In genomic region chr14:20340866-20341265, GRCm38 (mm10) we compare ENCODE assay signal across 13 mouse cellular contexts. TPM values are rescaled to one million over a fixed set of nuclear protein-coding genes. Genes with fewer than 3 reads are reported as not detected.
A peak's percentile ranks its signal among the peaks of the same experiment; 100 is the strongest.
DNase-seq lines count a peak whose midpoint lies in the region; ATAC-seq and TF ChIP-seq lines count a peak whose summit lies in the region.
"Had no signal": no experiment of that assay in that cellular context is flagged by ENCODE, and none has a peak within 500 bp of the region (broad histone marks: within the 10 kb centered on the region; RNA-seq: fewer than 3 reads in every experiment).

No protein-coding gene starts in this region.

- H3K4me2 ChIP-seq in liver, embryonic 11.5 days: peak overlapping the region; percentile 34; the same call in 1 of the 2 replicates
- H3K4me2 ChIP-seq: forebrain, embryonic 15.5 days; midbrain, embryonic 13.5 days; neural tube, embryonic 15.5 days had no signal

- WGBS in liver, embryonic 11.5 days: 70% methylated on average over 7 of the region's 7 CpGs

- TF ChIP-seq CTCF in layer of hippocampus, adult 2 months (conservative IDR thresholded peaks at IDR 0.05): no peak

- ATAC-seq in megakaryocyte, adult 5-6 weeks (ENCODE audit: poor library complexity, severe bottlenecking): no peak
- peak; percentile 68 for ATAC-seq in activated CD4-positive, CD25-positive, alpha-beta regulatory T cell, adult 4 months
- no peak for ATAC-seq in liver, embryonic 11.5 days (replicated peaks; ENCODE audit: low FRiP score)
- ATAC-seq: forebrain, embryonic 15.5 days; midbrain, embryonic 13.5 days had no signal

- no peak for DNase-seq in liver, embryonic 11.5 days (ENCODE audit: low spot score)
- DNase-seq in spleen, postnatal 4 days (ENCODE audit: low spot score in 2 of 2): peak; percentile 50 to 80
- no peak for DNase-seq in adrenal gland, postnatal 4 days (ENCODE audit: low spot score in 2 of 2)
- DNase-seq in left cerebral cortex, adult 9 months (ENCODE audit: low spot score in 2 of 2): no peak
- DNase-seq in layer of hippocampus, adult 2 months (ENCODE audit: low spot score in 2 of 2): no peak
- DNase-seq: layer of hippocampus, adult 9-11 months; right cerebral cortex, postnatal 4 days had no signal

- peaks cover 81% of the 10 kb centered on the region for H3K36me3 ChIP-seq in megakaryocyte, embryonic 14.5 days (replicated peaks; ENCODE audit: low read length)
- peaks cover 30% of the 10 kb centered on the region for H3K36me3 ChIP-seq in liver, embryonic 11.5 days (ENCODE audit: control insufficient read depth, insufficient read depth, low read length)

- peak overlapping the region; percentile 59 for H3K4me3 ChIP-seq in megakaryocyte, embryonic 14.5 days (replicated peaks)
- H3K4me3 ChIP-seq in liver, embryonic 11.5 days (ENCODE audit: low read depth, low read length): no peak overlapping the region
- no peak overlapping the region for H3K4me3 ChIP-seq in layer of hippocampus, adult 2 months
- H3K4me3 ChIP-seq: forebrain, embryonic 15.5 days; midbrain, embryonic 13.5 days; neural tube, embryonic 15.5 days had no signal

- peaks cover 42% of the 10 kb centered on the region for H3K4me1 ChIP-seq in megakaryocyte, embryonic 14.5 days
- H3K4me1 ChIP-seq in liver, embryonic 11.5 days (replicated peaks; ENCODE audit: control insufficient read depth, insufficient read depth, low read length): no peaks in the 10 kb centered on the region

- H3K27me3 ChIP-seq in megakaryocyte, embryonic 14.5 days (replicated peaks): no peaks in the 10 kb centered on the region
- H3K27me3 ChIP-seq in liver, embryonic 11.5 days (replicated peaks; ENCODE audit: control insufficient read depth, insufficient read depth, low read length): no peaks in the 10 kb centered on the region
- H3K27me3 ChIP-seq: forebrain, embryonic 15.5 days; midbrain, embryonic 13.5 days; neural tube, embryonic 15.5 days had no signal

- no peak overlapping the region for H3K9ac ChIP-seq in liver, embryonic 11.5 days (ENCODE audit: low read depth, low read length)
- H3K9ac ChIP-seq: forebrain, embryonic 15.5 days; midbrain, embryonic 13.5 days; neural tube, embryonic 15.5 days had no signal

- H3K9me3 ChIP-seq in megakaryocyte, embryonic 14.5 days: no peaks in the 10 kb centered on the region
- no peaks in the 10 kb centered on the region for H3K9me3 ChIP-seq in liver, embryonic 11.5 days (ENCODE audit: control insufficient read depth, low read length)
- H3K9me3 ChIP-seq: forebrain, embryonic 15.5 days; midbrain, embryonic 13.5 days; neural tube, embryonic 15.5 days had no signal

- no peak overlapping the region for H3K27ac ChIP-seq in liver, embryonic 11.5 days (ENCODE audit: low read depth, low read length)
- H3K27ac ChIP-seq in layer of hippocampus, adult 2 months: no peak overlapping the region
- H3K27ac ChIP-seq: forebrain, embryonic 15.5 days; midbrain, embryonic 13.5 days; neural tube, embryonic 15.5 days had no signal

RNA-seq across cellular contexts. Expression of gene Ecd, which starts 7.1 kb away (rescaled TPM):
- polyA plus RNA-seq in megakaryocyte, embryonic 14.5 days (2012; ENCODE audit: insufficient read depth, low replicate concordance): 1.1 and 13.8 TPM in 2 replicates
- total RNA-seq in megakaryocyte, adult 5-6 weeks (2015): 22.5 and 24.4 TPM in 2 replicates
- total RNA-seq in megakaryocyte, adult 5-6 weeks (2017): 35.9 and 39.0 TPM in 2 replicates
- 10 to 100 TPM; 59.5 to 69.5 TPM for polyA plus RNA-seq in activated CD4-positive, CD25-positive, alpha-beta regulatory T cell, adult 4 months (2017; shearing (Covaris generic))
- 76.1 and 80.5 TPM in 2 replicates for polyA plus RNA-seq in liver, embryonic 11.5 days (2014; fragmentation: Nextera tagmentation; extraction: Ambion mirVana)
- 10 to 100 TPM; 41.5 to 44.5 TPM for total RNA-seq in adrenal gland, postnatal 4 days (2021)
- 10 to 100 TPM; 31.7 to 37.2 TPM for total RNA-seq in layer of hippocampus, adult 2 months (2021)

RNA-seq across cellular contexts. Expression of gene Fam149b, which starts 7.1 kb away (rescaled TPM):
- 13.7 and 15.8 TPM in 2 replicates for polyA plus RNA-seq in megakaryocyte, embryonic 14.5 days (2012; ENCODE audit: insufficient read depth, low replicate concordance)
- 22.1 and 23.9 TPM in 2 replicates for total RNA-seq in megakaryocyte, adult 5-6 weeks (2015)
- total RNA-seq in megakaryocyte, adult 5-6 weeks (2017): 22.4 and 25.9 TPM in 2 replicates
- 10 to 100 TPM; 38.4 to 66.1 TPM for polyA plus RNA-seq in activated CD4-positive, CD25-positive, alpha-beta regulatory T cell, adult 4 months (2017; shearing (Covaris generic))
- 22.6 and 24.2 TPM in 2 replicates for polyA plus RNA-seq in liver, embryonic 11.5 days (2014; fragmentation: Nextera tagmentation; extraction: Ambion mirVana)
- total RNA-seq in adrenal gland, postnatal 4 days (2021): 10 to 100 TPM; 37.2 to 44.3 TPM
- total RNA-seq in layer of hippocampus, adult 2 months (2021): 10 to 100 TPM; 46.6 to 52.8 TPM

RNA-seq across cellular contexts. Expression of gene Nudt13, which starts 46.4 kb away (rescaled TPM):
- 1.4 and 2.6 TPM in 2 replicates for polyA plus RNA-seq in megakaryocyte, embryonic 14.5 days (2012; ENCODE audit: insufficient read depth, low replicate concordance)
- total RNA-seq in megakaryocyte, adult 5-6 weeks (2015): 9.5 and 14.1 TPM in 2 replicates
- total RNA-seq in megakaryocyte, adult 5-6 weeks (2017): 8.0 and 13.7 TPM in 2 replicates
- polyA plus RNA-seq in activated CD4-positive, CD25-positive, alpha-beta regulatory T cell, adult 4 months (2017; shearing (Covaris generic)): 10 to 100 TPM; 16.2 to 17.6 TPM
- polyA plus RNA-seq in liver, embryonic 11.5 days (2014; fragmentation: Nextera tagmentation; extraction: Ambion mirVana): 10.0 and 12.2 TPM in 2 replicates
- total RNA-seq in adrenal gland, postnatal 4 days (2021): 10 to 100 TPM; 32.8 to 44.5 TPM
- total RNA-seq in layer of hippocampus, adult 2 months (2021): 10 to 100 TPM; 22.6 to 27.6 TPM

RNA-seq across cellular contexts. Expression of gene Dnajc9, which starts 47.8 kb away (rescaled TPM):
- 34.4 and 53.3 TPM in 2 replicates for polyA plus RNA-seq in megakaryocyte, embryonic 14.5 days (2012; ENCODE audit: insufficient read depth, low replicate concordance)
- 52.3 and 53.9 TPM in 2 replicates for total RNA-seq in megakaryocyte, adult 5-6 weeks (2015)
- total RNA-seq in megakaryocyte, adult 5-6 weeks (2017): 170 and 172 TPM in 2 replicates
- 100 to 1,000 TPM; 100 to 140 TPM for polyA plus RNA-seq in activated CD4-positive, CD25-positive, alpha-beta regulatory T cell, adult 4 months (2017; shearing (Covaris generic))
- 174 and 191 TPM in 2 replicates for polyA plus RNA-seq in liver, embryonic 11.5 days (2014; fragmentation: Nextera tagmentation; extraction: Ambion mirVana)
- total RNA-seq in adrenal gland, postnatal 4 days (2021): 10 to 100 TPM; 58.4 to 62.8 TPM
- 10 to 100 TPM; 23.8 to 29.6 TPM for total RNA-seq in layer of hippocampus, adult 2 months (2021)

RNA-seq across cellular contexts. Expression of gene Mrps16, which starts 52.6 kb away (rescaled TPM):
- polyA plus RNA-seq in megakaryocyte, embryonic 14.5 days (2012; ENCODE audit: insufficient read depth, low replicate concordance): 17.7 and 18.6 TPM in 2 replicates
- 60.7 and 78.0 TPM in 2 replicates for total RNA-seq in megakaryocyte, adult 5-6 weeks (2015)
- total RNA-seq in megakaryocyte, adult 5-6 weeks (2017): 22.2 and 43.8 TPM in 2 replicates
- polyA plus RNA-seq in activated CD4-positive, CD25-positive, alpha-beta regulatory T cell, adult 4 months (2017; shearing (Covaris generic)): 100 to 1,000 TPM; 127 to 128 TPM
- 116 and 119 TPM in 2 replicates for polyA plus RNA-seq in liver, embryonic 11.5 days (2014; fragmentation: Nextera tagmentation; extraction: Ambion mirVana)
- 10 to 100 TPM; 73.0 to 74.9 TPM for total RNA-seq in adrenal gland, postnatal 4 days (2021)
- total RNA-seq in layer of hippocampus, adult 2 months (2021): 10 to 100 TPM; 35.0 to 35.2 TPM

Comparison
In these comparisons a context has a peak if more than half of its experiments do, and no peak if none do; other contexts are left out.
1. DNase-seq: peak in spleen, postnatal 4 days (2 of 2); none in liver, embryonic 11.5 days (single experiment), adrenal gland, postnatal 4 days (0 of 2), left cerebral cortex, adult 9 months (0 of 2) and layer of hippocampus, adult 2 months (0 of 2).